Mouse (Mus musculus) embryonic facial prominence, embryonic 14.5 days (tissue): Measurements from ENCODE around the gene Igf2r. TPM values are rescaled to one million over a fixed set of nuclear protein-coding genes. Genes with fewer than 3 reads are reported as not detected.

Experiments used
- ATAC-seq: fragments of 200-750 bp; cut with Nextera tagmentation; 2 replicates; pipeline ENCODE4 v1.8.0; 2017; ENCODE audit warnings: low read depth, moderate number of reproducible peaks, moderate TSS enrichment
- DNase-seq: peaks from one replicate; pipeline ENCODE4 v3.0.0-alpha.2; 2015; ENCODE audit warnings: low spot score
- H3K27ac ChIP-seq: fragments of 300-500 bp; sonication (generic); replicated peaks from 2 replicates; pipeline ENCODE4 v1.5.1; 2014; ENCODE audit warnings: low read depth, mild to moderate bottlenecking, low read length, moderate library complexity
- H3K27me3 ChIP-seq: fragments of 300-500 bp; sonication (generic); replicated peaks from 2 replicates; pipeline ENCODE4 v1.6.1; 2014; ENCODE audit warnings: low read length; ENCODE audit not compliant: control insufficient read depth, insufficient read depth
- H3K36me3 ChIP-seq: fragments of 300-500 bp; sonication (generic); 2 replicates; pipeline ENCODE4 v1.6.1; 2014; ENCODE audit warnings: low read length, mixed read lengths; ENCODE audit not compliant: control insufficient read depth, insufficient read depth
- H3K4me1 ChIP-seq: fragments of 300-500 bp; sonication (generic); 2 replicates; pipeline ENCODE4 v1.6.1; 2014; ENCODE audit warnings: antibody characterized with exemption, low read length; ENCODE audit not compliant: control insufficient read depth, insufficient read depth
- H3K4me2 ChIP-seq: fragments of 300-500 bp; sonication (generic); 2 replicates; pipeline ENCODE4 v1.6.1; 2014; ENCODE audit warnings: low read depth, mild to moderate bottlenecking, low read length, moderate library complexity, mixed read lengths
- H3K4me3 ChIP-seq: fragments of 300-500 bp; sonication (generic); 2 replicates; pipeline ENCODE4 v1.5.1; 2014; ENCODE audit warnings: low read depth, mild to moderate bottlenecking, low read length
- H3K9ac ChIP-seq: fragments of 300-500 bp; sonication (generic); 2 replicates; pipeline ENCODE4 v1.6.1; 2014; ENCODE audit warnings: low read depth, mild to moderate bottlenecking, low read length, moderate library complexity, mixed read lengths
- H3K9me3 ChIP-seq: fragments of 300-500 bp; sonication (generic); 2 replicates; pipeline ENCODE4 v1.6.1; 2016; ENCODE audit warnings: low read length; ENCODE audit not compliant: control insufficient read depth
- WGBS: fragments of 180-500 bp; shearing (Covaris S2); extraction: QIAGEN DNeasy Blood & Tissue Kit; methylation state at CpG from one replicate; pipeline ENCODE4 v1.1.7; 2014; 5-methylcytosine and 5-hydroxymethylcytosine counted together
- polyA plus RNA-seq: library from polyadenylated mRNA; unstranded; fragments of >200 nt; fragmentation: Nextera tagmentation; extraction: Ambion mirVana; gene quantifications from 2 replicates; pipeline ENCODE4 v1.2.1, GENCODE M21; 2014

Gene Igf2r
- polyA plus RNA-seq, 1 experiment from 2014 or later: 66.0 TPM

GRCm38 (mm10) chr17:12721118-12721886 is 48.2 kb downstream of the Igf2r start:
- Histone ChIP-seq H3K4me2 (no peak overlapping the region), H3K9me3 (no peaks in the 10 kb centered on the region), H3K9ac (no peak overlapping the region), H3K4me3 (no peak overlapping the region), H3K4me1 (peaks cover 50% of the 10 kb centered on the region), H3K27ac (0 out of 2 replicates have a peak overlapping the region, but pooled peaks have one; percentile 1), H3K27me3 (no peaks in the 10 kb centered on the region), H3K36me3 (peaks cover 68% of the 10 kb centered on the region)
- 87% methylated on average over 5 of the region's 5 CpGs for WGBS
- DNase-seq: no peak
- no peak for ATAC-seq

- ATAC-seq (peak; percentile 73; the same call in 1 of the 2 replicates), DNase-seq (peak; percentile 91)
- WGBS: 32% methylated on average over 7 of the region's 7 CpGs
- Histone ChIP-seq H3K27ac (peak overlapping the region; percentile 62; the same call in 1 of the 2 replicates), H3K36me3 (peaks cover 89% of the 10 kb centered on the region), H3K9ac (no peak overlapping the region), H3K4me2 (no peak overlapping the region), H3K9me3 (no peaks in the 10 kb centered on the region), H3K27me3 (no peaks in the 10 kb centered on the region), H3K4me3 (no peak overlapping the region), H3K4me1 (peaks cover 23% of the 10 kb centered on the region)
Measured at GRCm38 (mm10) chr17:12718251-12718650, 51.2 kb downstream of the Igf2r start.

- no peak overlapping the region for H3K4me3 ChIP-seq
- 86% methylated on average over 4 of the region's 4 CpGs for WGBS
- H3K27ac ChIP-seq: peak overlapping the region; percentile 62
- ATAC-seq (no peak), DNase-seq (no peak)
- no peaks in the 10 kb centered on the region for H3K27me3 ChIP-seq
- H3K9ac ChIP-seq: no peak overlapping the region
- H3K4me1 ChIP-seq: peaks cover 16% of the 10 kb centered on the region
- H3K36me3 ChIP-seq: peaks cover 92% of the 10 kb centered on the region
- no peak overlapping the region for H3K4me2 ChIP-seq
- H3K9me3 ChIP-seq: no peaks in the 10 kb centered on the region
Measured at GRCm38 (mm10) chr17:12717445-12717844, 52.0 kb downstream of the Igf2r start.

GRCm38 (mm10) chr17:12715032-12715431 is 54.4 kb downstream of the Igf2r start:
- no peak for DNase-seq
- Histone ChIP-seq H3K4me1 (peaks cover 20% of the 10 kb centered on the region; the same call in 1 of the 2 replicates), H3K9me3 (no peaks in the 10 kb centered on the region), H3K27ac (peak overlapping the region; percentile 28; the same call in 1 of the 2 replicates), H3K4me2 (no peak overlapping the region), H3K4me3 (no peak overlapping the region), H3K9ac (no peak overlapping the region), H3K27me3 (no peaks in the 10 kb centered on the region), H3K36me3 (peaks cover 93% of the 10 kb centered on the region)
- ATAC-seq: no peak
- 71% methylated on average over 1 of the region's 1 CpGs for WGBS

- peak overlapping the region; percentile 39; the same call in 1 of the 2 replicates for H3K27ac ChIP-seq
- WGBS: 71% methylated on average over 5 of the region's 5 CpGs
- H3K9me3 ChIP-seq: no peaks in the 10 kb centered on the region
- peaks cover 93% of the 10 kb centered on the region for H3K36me3 ChIP-seq
- H3K27me3 ChIP-seq: no peaks in the 10 kb centered on the region
- H3K9ac ChIP-seq: no peak overlapping the region
- peaks cover 20% of the 10 kb centered on the region; the same call in 1 of the 2 replicates for H3K4me1 ChIP-seq
- DNase-seq (no peak), ATAC-seq (no peak)
- no peak overlapping the region for H3K4me2 ChIP-seq
- no peak overlapping the region for H3K4me3 ChIP-seq
Measured at GRCm38 (mm10) chr17:12714080-12714561, 55.3 kb downstream of the Igf2r start.

- H3K9ac ChIP-seq: no peak overlapping the region
- DNase-seq (no peak), ATAC-seq (no peak)
- H3K27me3 ChIP-seq: no peaks in the 10 kb centered on the region
- 0 out of 2 replicates have a peak overlapping the region, but pooled peaks have one; percentile 29 for H3K27ac ChIP-seq
- no peaks in the 10 kb centered on the region for H3K9me3 ChIP-seq
- H3K4me1 ChIP-seq: peaks cover 14% of the 10 kb centered on the region; the same call in 1 of the 2 replicates
- H3K4me2 ChIP-seq: no peak overlapping the region
- WGBS: 81% methylated on average over 3 of the region's 3 CpGs
- H3K4me3 ChIP-seq: no peak overlapping the region
- H3K36me3 ChIP-seq: peaks cover 92% of the 10 kb centered on the region
Measured at GRCm38 (mm10) chr17:12712993-12713392, 56.5 kb downstream of the Igf2r start.

GRCm38 (mm10) chr17:12712191-12712590 is 57.3 kb downstream of the Igf2r start:
- H3K36me3 ChIP-seq: peaks cover 93% of the 10 kb centered on the region
- no peak overlapping the region for H3K4me3 ChIP-seq
- no peak overlapping the region for H3K27ac ChIP-seq
- no peaks in the 10 kb centered on the region for H3K9me3 ChIP-seq
- DNase-seq (peak; percentile 68), ATAC-seq (no peak)
- no peak overlapping the region for H3K4me2 ChIP-seq
- peaks cover 9% of the 10 kb centered on the region; the same call in 1 of the 2 replicates for H3K4me1 ChIP-seq
- H3K9ac ChIP-seq: no peak overlapping the region
- H3K27me3 ChIP-seq: no peaks in the 10 kb centered on the region

- Histone ChIP-seq H3K27me3 (no peaks in the 10 kb centered on the region), H3K9me3 (no peaks in the 10 kb centered on the region), H3K4me3 (no peak overlapping the region), H3K36me3 (peaks cover 86% of the 10 kb centered on the region), H3K9ac (no peak overlapping the region), H3K27ac (peak overlapping the region; percentile 44), H3K4me1 (peaks cover 11% of the 10 kb centered on the region; the same call in 1 of the 2 replicates), H3K4me2 (no peak overlapping the region)
- DNase-seq (no peak), ATAC-seq (no peak)
- 78% methylated on average over 2 of the region's 2 CpGs for WGBS
Measured at GRCm38 (mm10) chr17:12710976-12711375, 58.5 kb downstream of the Igf2r start.
